Mouse (Mus musculus) thymus, postnatal 25 days (tissue): ENCODE measurements around the gene Zdhhc20.
A peak's percentile ranks its signal among the peaks of the same experiment; 100 is the strongest.
"Not testable (repeated sequence)": the region's sequence is repeated elsewhere in the genome, so short reads cannot be mapped to it uniquely, and the experiment has no call there.

ENCODE experiments used
- DNase-seq: peaks from one replicate; pipeline ENCODE4 v3.0.0; 2022

Zdhhc20 gene

GRCm38 (mm10) chr14:57890011-57890842 lies at the start of gene Zdhhc20:
Gene Zdhhc20 (minus strand): TSS chr14:57890276.
- DNase-seq, result peak; percentile 96

GRCm38 (mm10) chr14:57937297-57937696 lies 47.2 kb upstream of the Zdhhc20 start:
- no peak for DNase-seq

- DNase-seq, result no peak
Observed at GRCm38 (mm10) chr14:57934666-57935065, 44.6 kb upstream of the Zdhhc20 start.

- no peak for DNase-seq
Observed at GRCm38 (mm10) chr14:57933608-57934007, 43.5 kb upstream of the Zdhhc20 start.

- DNase-seq, result no peak
Observed at GRCm38 (mm10) chr14:57932881-57933443, 42.9 kb upstream of the Zdhhc20 start.

GRCm38 (mm10) chr14:57921428-57922131 lies 31.5 kb upstream of the Zdhhc20 start:
- DNase-seq, result no peak

GRCm38 (mm10) chr14:57920568-57921310 lies 30.7 kb upstream of the Zdhhc20 start:
- no peak for DNase-seq

GRCm38 (mm10) chr14:57919148-57919875 lies 29.2 kb upstream of the Zdhhc20 start:
- DNase-seq, result no peak

- no peak for DNase-seq
Observed at GRCm38 (mm10) chr14:57915341-57915740, 25.3 kb upstream of the Zdhhc20 start.

GRCm38 (mm10) chr14:57912211-57913007 lies 22.3 kb upstream of the Zdhhc20 start:
- not testable (repeated sequence) for DNase-seq

GRCm38 (mm10) chr14:57911787-57912186 lies 21.7 kb upstream of the Zdhhc20 start:
- DNase-seq, result not testable (repeated sequence)

- no peak for DNase-seq
Observed at GRCm38 (mm10) chr14:57911316-57911715, 21.2 kb upstream of the Zdhhc20 start.

GRCm38 (mm10) chr14:57910501-57911068 lies 20.5 kb upstream of the Zdhhc20 start:
- peak; percentile 89 for DNase-seq

- DNase-seq, result peak; percentile 5
Observed at GRCm38 (mm10) chr14:57909297-57909696, 19.2 kb upstream of the Zdhhc20 start.

- DNase-seq, result peak; percentile 63
Observed at GRCm38 (mm10) chr14:57908431-57908830, 18.4 kb upstream of the Zdhhc20 start.

GRCm38 (mm10) chr14:57901998-57902397 lies 11.9 kb upstream of the Zdhhc20 start:
- DNase-seq, result no peak

GRCm38 (mm10) chr14:57896882-57897281 lies 6.8 kb upstream of the Zdhhc20 start:
- DNase-seq, result no peak

GRCm38 (mm10) chr14:57896088-57896871 lies 6.2 kb upstream of the Zdhhc20 start:
- DNase-seq, result not testable (repeated sequence)

GRCm38 (mm10) chr14:57894346-57894745 lies 4.3 kb upstream of the Zdhhc20 start:
- no peak for DNase-seq

- no peak for DNase-seq
Observed at GRCm38 (mm10) chr14:57892961-57893360, 2.9 kb upstream of the Zdhhc20 start.
